Mouse (Mus musculus): ENCODE measurements at regions not wholly inside any gene's neighbourhood (a gene's known extent, or its start where the extent isn't known, plus 50 kb on each side); places are given as distances from the start of the nearest gene placed in this dataset.

- TF ChIP-seq CTCF (IDR thresholded peaks at IDR 0.05; ENCODE audit: extremely low read depth, insufficient read depth, insufficient read length, insufficient replicate concordance) = no peak
- no peak for TF ChIP-seq POLR2A (IDR thresholded peaks at IDR 0.05; ENCODE audit: low read depth, low read length)
These were observed 85.3 kb upstream of the S1pr3 start for GRCm38 (mm10) chr13:51323058-51323715.
